In genomic region chr16:96009124-96009523, GRCm38 (mm10) we compare ENCODE assay signal across 8 mouse cellular contexts. TPM values are rescaled to one million over a fixed set of nuclear protein-coding genes. Genes with fewer than 3 reads are reported as not detected.
DNase-seq lines count a peak whose midpoint lies in the region; ATAC-seq and TF ChIP-seq lines count a peak whose summit lies in the region.
"Not testable (repeated sequence)": the region's sequence is repeated elsewhere in the genome, so short reads cannot be mapped to it uniquely, and the experiment has no call there.

No protein-coding gene starts in this region.

- H3K36me3 ChIP-seq in liver, postnatal 0 days (replicated peaks; ENCODE audit: insufficient read depth, low read length), result peaks cover 11% of the 10 kb centered on the region

- H3K4me3 ChIP-seq in liver, postnatal 0 days (ENCODE audit: low read depth, low read length), result not testable (repeated sequence)

- TF ChIP-seq EP300 in liver, postnatal 0 days (IDR thresholded peaks at IDR 0.05; ENCODE audit: low read depth), result not testable (repeated sequence)

- not testable (repeated sequence) for H3K9me3 ChIP-seq in liver, postnatal 0 days (ENCODE audit: low read length)

- DNase-seq in liver, postnatal 0 days, result not testable (repeated sequence)

- H3K27me3 ChIP-seq in liver, postnatal 0 days (ENCODE audit: insufficient read depth, low read length), result not testable (repeated sequence)

- TF ChIP-seq CTCF in liver, postnatal 0 days (IDR thresholded peaks at IDR 0.05; ENCODE audit: low read depth), result not testable (repeated sequence)

- H3K9ac ChIP-seq in liver, postnatal 0 days (replicated peaks), result not testable (repeated sequence)

- no CpG with 5 or more reads among the region's 10 CpGs for WGBS in liver, postnatal 0 days (ENCODE audit: insufficient replicate concordance)

- H3K27ac ChIP-seq in liver, postnatal 0 days (ENCODE audit: low read depth), result not testable (repeated sequence)

- peak; percentile 66 for ATAC-seq in common myeloid progenitor, adult 5-6 weeks (replicated peaks; ENCODE audit: low read depth, poor library complexity, severe bottlenecking)
- peak; percentile 86 for ATAC-seq in granulocyte monocyte progenitor cell, adult 5-6 weeks (replicated peaks; ENCODE audit: poor library complexity, severe bottlenecking)
- peak; percentile 62 to 65; a peak in 2 of 4 replicates for ATAC-seq in hematopoietic stem cell, adult 5-6 weeks (replicated peaks in 1 of 2; ENCODE audit: insufficient read depth in 1 of 2, low FRiP score in 2 of 2, low TSS enrichment in 1 of 2, low read depth in 1 of 2, poor library complexity in 2 of 2, severe bottlenecking in 2 of 2)
- peak; percentile 36; the same call in 1 of the 2 replicates for ATAC-seq in liver, postnatal 0 days
- peak; percentile 77 for ATAC-seq in megakaryocyte, adult 5-6 weeks (ENCODE audit: poor library complexity, severe bottlenecking)
- peak; percentile 71 for ATAC-seq in megakaryocyte progenitor cell, adult 5-6 weeks (replicated peaks; ENCODE audit: poor library complexity)
- ATAC-seq in monocyte, adult 5-6 weeks (replicated peaks; ENCODE audit: insufficient number of reproducible peaks, low FRiP score, low TSS enrichment, poor library complexity, severe bottlenecking), result peak; percentile 24; the same call in 1 of the 2 replicates
- peak; percentile 25 for ATAC-seq in neutrophil, adult 5-6 weeks (ENCODE audit: extremely low read depth, insufficient number of reproducible peaks, low FRiP score, poor library complexity, severe bottlenecking)

- H3K4me2 ChIP-seq in liver, postnatal 0 days (ENCODE audit: low read depth, low read length), result not testable (repeated sequence)

- H3K4me1 ChIP-seq in liver, postnatal 0 days (ENCODE audit: insufficient read depth), result not testable (repeated sequence)

RNA-seq across cellular contexts. Expression of gene Psmg1, which starts 18.4 kb away (rescaled TPM):
- 60.0 and 66.6 TPM in 2 replicates for total RNA-seq in common myeloid progenitor, adult 5-6 weeks (2017)
- total RNA-seq in granulocyte monocyte progenitor cell, adult 5-6 weeks (2014; fragmentation: Nextera tagmentation), result 53.2 and 68.7 TPM in 2 replicates
- 71.9 and 94.4 TPM in 2 replicates for total RNA-seq in granulocyte monocyte progenitor cell, adult 5-6 weeks (2017)
- 48.0 and 59.0 TPM in 2 replicates for total RNA-seq in hematopoietic stem cell, adult 5-6 weeks (2017)
- 44.1 and 44.9 TPM in 2 replicates for polyA plus RNA-seq in liver, postnatal 0 days (2015; fragmentation: Nextera tagmentation; extraction: Ambion mirVana)
- total RNA-seq in megakaryocyte, adult 5-6 weeks (2015), result 20.2 and 21.6 TPM in 2 replicates
- total RNA-seq in megakaryocyte, adult 5-6 weeks (2017), result 19.3 and 32.2 TPM in 2 replicates
- total RNA-seq in megakaryocyte progenitor cell, adult 5-6 weeks (2015), result 66.7 and 70.7 TPM in 2 replicates
- total RNA-seq in megakaryocyte progenitor cell, adult 5-6 weeks (2017), result 83.0 and 104 TPM in 2 replicates
- 21.3 to 27.5 TPM (median 22.7 TPM) in 3 replicates for total RNA-seq in monocyte, adult 5-6 weeks (2017)
- 9.8 and 20.6 TPM in 2 replicates for total RNA-seq in neutrophil, adult 5-6 weeks (2017)

Comparison
In these comparisons a context has a peak if more than half of its experiments do, and no peak if none do; other contexts are left out.
1. ATAC-seq: peak in every context shown above with its lines; median percentile 86 in granulocyte monocyte progenitor cell, adult 5-6 weeks; 77 in megakaryocyte, adult 5-6 weeks; 71 in megakaryocyte progenitor cell, adult 5-6 weeks; 66 in common myeloid progenitor, adult 5-6 weeks; 64 in hematopoietic stem cell, adult 5-6 weeks; 36 in liver, postnatal 0 days; 25 in neutrophil, adult 5-6 weeks; 24 in monocyte, adult 5-6 weeks.